Mouse (Mus musculus) thymus, postnatal 25 days (tissue): ENCODE results near the gene Stard10.
A peak's percentile ranks its signal among the peaks of the same experiment; 100 is the strongest.

ENCODE experiments used
- DNase-seq: peaks from one replicate; pipeline ENCODE4 v3.0.0; 2022

The Stard10 gene

DNA sequence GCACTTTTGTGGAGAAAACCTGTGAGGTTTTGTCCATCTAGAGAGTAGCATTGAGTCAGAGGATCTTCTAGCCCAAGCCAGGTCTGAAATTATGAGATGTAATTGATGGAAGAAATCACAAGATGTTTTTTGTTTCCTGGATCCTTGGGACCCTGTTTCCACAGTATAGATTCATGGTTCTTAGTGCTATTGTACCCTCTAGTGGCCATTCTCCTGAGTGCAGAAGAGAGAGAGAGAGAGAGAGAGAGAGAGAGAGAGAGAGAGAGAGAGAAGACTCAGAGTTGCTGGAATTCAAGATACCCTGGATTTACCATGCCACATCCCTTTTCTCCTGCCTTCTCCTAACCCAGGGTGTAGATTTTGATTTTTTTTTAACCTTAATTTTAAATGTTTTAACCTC, 57.3 kb downstream of the Stard10 start:
- no peak for DNase-seq

DNA sequence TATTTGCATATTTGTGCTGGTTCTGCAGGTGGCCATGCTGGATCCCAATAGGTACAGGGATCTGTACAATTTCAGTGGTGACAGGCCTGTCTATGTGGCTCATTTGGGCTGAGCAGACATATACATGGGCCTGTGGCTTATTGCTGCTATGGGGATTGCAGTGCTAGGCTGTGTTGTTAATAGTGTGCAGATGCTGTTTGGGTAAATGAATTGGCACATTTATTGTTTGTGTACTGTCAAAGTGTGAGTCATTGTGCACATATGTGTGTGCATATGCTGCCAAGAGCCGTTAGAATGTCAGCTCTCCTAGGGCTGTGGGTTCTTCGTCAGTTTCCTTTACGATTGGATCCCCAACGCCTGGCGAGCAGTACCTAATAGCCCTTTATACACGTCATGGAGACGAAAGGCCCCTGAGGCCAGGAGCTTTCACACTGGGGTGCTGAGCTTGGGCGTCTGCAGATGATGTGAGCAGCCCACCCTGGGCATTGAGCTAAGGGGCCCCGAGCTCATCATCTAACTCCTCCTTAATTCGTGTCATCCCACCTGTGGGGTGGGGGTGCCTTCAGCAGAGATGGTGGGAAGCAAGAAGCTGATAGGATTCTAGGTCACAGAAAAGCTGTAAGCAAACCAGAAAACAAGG, 59.9 kb downstream of the Stard10 start:
- DNase-seq, result no peak

DNA sequence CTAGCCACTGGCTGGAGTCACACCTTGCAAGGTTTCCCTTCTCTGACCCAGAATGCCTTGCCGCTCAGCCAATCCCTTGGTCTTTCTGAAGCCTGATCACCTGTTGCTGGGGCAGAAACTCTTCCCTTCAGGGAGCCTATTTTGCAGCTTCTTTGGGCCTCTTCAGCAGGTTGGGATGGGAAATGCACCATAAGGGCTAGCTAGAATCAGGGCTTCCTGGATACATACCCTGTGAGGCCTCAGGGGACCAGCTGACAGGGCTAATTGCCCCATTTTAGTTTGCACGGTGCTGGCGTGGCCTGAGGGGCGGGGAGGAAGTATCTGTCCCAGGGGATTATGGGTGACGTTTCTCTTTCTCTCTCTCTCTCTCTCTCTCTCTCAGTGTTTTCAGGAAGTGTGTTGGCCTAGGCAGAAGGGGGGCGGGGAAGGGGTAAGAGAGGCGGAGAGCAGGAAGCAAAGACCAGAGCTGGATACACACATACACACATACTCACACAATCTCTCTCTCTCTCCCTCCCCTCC, 60.9 kb downstream of the Stard10 start:
- DNase-seq, result peak; percentile 86

DNA sequence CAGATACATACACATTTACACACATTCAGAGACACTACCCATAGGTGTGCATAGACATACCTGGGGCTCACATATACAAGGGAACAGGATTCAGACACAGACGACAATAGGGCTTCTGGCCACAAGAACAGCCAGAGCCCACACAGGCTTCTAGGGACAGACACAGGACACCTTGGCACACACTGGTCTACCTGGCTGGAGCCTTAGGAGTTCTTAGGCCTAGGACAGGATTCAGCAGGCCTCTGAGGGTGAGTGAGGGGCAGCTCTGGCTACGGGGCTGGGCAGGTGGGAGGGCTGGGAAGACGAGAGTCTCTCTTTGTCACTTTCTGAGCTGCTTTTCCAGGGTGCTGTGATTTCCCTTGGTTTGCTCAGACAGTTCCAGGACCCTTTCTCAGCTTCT, 61.4 kb downstream of the Stard10 start:
- DNase-seq, result peak; percentile 33

DNA sequence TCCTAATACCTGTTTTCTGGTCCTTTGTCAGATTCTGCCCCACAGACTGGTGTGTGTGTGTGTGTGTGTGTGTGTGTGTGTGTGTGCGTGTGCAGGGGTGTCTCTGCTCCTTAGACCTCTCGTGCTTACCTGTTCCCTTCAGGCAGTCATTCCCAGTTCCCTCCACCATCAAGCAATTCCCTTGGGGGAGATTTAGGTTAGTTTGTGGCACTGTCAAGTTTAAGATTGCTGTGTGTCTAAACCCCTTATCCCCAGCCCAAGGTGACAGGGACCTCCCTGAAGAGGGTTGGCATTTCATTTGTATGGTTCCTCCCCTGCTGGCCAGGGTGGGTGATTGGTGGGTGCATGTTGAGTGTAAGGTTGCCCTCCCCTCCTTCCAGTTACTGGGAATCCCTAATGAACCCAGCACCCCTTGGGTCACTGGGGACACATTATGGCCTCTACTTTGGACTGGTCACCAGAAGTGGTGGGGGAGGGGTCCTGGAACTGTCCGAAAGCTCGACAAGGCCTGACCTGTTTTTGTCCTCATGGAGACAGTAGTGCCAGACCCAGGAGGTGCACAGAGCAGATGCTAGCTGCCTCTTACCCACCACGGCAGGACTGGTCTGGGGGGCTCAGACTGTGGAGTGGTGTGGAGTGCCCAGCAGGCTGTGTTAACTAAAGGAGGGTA, 62.0 kb downstream of the Stard10 start:
- DNase-seq, result no peak

DNA sequence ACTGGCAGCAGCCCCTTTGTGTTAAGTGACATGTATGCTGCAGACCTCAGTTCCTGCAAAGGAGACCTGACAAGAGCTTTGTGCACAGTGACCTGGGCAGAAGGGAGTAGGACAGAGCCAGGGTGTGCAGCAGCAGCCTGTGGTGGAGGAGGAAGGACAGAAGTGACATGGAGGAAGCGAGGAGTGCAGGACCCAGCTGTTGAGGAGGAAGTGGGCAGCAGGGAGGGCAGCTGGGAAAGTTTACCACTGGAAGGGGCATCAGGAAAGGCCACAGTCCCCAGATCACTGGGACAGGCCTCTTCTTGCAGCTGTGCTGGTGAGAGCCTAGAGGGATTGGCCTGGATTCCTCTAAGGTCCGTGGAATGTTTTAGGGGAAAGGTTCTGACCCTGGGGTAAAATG, 62.8 kb downstream of the Stard10 start:
- no peak for DNase-seq

DNA sequence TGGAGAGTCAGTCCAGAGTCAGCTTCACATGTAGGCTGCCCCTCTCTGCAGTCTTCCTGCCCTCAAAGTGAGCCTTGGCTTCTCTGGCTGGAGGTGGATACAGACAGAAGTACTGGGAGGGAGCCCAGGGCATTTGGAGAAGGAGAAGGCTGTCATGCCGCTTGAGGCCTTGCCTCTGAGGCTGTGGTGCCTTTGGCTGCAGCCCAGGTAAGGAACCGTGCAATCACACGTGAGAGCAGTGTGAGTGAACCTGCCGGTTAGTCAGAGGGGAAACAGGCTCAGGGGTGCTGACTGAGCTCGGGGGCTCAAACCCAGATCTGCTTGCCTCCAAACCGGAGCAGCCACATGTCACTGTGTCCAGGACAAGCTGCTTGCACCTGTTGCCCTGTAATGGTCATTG, 64.6 kb downstream of the Stard10 start:
- no peak for DNase-seq

DNA sequence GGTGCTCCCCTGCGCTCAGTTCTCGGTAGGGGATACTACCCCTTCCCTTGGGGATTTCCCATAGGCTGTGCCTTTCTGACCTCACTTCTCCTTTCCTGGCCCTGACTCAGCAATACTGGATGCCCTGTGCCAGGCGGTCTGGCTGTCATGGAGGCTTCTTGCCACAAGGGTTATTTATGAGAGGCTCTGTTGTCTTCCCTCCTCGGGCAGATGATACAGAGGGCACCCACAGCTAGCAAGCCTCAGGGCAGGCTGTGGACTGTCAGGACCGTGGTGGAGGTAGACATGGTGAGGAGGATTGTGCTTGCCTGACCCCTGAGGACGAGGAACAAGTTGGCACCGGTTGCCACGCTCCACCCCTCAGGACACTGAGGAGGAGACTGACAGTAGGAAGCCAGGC, 65.5 kb downstream of the Stard10 start:
- DNase-seq, result no peak

DNA sequence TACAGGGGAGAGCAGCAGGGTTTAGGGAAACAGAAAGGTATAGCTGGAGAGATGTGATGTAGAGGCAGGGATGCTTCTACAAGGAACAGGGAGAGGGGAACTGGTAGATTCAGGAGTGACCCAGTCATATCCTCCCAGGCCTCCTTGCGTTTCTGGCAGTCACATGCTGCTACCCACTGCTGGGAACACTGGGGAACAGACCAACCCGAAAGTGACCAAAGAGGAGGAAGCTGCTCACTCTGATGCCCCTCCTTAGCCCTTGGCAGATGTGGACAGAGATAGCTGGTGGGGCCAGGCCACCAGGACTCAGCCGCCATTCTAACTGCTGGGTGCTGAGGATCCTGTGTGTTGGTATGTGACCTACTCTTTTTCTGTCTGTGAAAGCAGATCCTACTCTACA, 66.9 kb downstream of the Stard10 start:
- DNase-seq, result no peak

DNA sequence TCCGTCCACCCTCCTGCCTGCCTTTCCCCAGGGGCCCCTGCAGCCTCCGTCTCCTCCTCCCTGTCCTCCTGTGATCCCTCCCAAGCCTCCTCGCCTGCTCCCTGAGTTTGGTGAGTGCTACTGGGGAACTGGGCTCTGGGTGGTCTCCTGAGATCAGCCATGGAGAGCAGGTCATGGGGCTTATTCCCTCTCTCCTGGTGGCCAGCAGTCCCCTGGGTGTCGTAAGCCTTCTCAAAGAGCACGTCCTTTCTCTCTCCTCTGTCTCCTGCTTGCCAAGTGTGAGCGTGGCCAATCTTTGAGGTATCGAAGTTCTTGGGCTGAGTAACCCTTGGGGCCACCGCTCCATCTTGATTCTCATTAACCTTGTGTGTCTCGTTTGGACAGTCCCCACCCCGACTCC, 68.0 kb downstream of the Stard10 start:
- no peak for DNase-seq

DNA sequence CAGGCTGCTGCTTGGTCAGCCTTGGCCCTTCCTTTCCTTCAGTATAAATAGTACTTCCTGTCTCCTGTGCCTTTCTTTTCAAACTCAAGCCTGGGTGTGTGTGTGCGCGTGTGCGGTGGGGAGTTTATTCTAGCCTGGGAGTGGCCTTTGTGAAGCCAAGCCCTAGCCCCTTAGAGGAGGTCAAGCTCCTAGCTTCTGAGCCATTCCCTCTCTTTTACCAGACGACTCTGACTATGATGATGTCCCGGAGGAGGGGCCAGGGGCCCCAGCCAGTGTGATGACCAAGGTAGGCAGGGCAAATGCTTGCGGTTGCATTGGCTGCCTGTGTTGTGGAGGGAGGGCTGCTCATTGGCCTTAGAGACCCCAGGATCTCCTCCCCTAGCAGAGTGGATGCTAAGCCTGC, 68.4 kb downstream of the Stard10 start:
- DNase-seq, result no peak

DNA sequence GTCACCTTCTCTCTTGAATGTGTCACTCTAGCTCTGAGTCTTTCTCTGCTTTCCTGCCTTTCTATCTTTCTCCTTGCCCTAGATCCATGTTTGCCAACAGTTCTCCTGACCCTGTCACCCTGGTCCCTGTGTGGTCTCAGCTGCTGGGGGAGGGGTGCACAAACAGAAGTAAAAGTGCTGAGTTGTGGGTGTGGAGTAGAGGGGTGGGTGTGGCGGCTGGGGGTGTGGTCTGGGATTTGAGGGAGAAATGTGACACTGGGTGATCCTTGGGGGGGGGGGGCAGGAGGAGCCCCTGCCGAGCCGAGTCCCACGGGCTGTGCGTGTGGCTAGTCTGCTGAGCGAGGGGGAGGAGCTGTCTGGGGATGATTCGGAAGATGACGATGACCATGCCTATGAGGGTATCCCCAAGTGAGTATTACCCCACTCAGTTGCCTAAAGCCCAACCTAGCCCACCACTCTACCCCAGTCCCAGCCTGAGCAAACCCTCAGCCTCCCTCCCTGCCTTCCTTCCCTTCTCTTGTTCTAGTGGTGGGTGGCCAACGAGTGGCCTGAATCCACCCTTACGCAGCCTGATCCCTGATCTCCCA, 69.1 kb downstream of the Stard10 start:
- no peak for DNase-seq

DNA sequence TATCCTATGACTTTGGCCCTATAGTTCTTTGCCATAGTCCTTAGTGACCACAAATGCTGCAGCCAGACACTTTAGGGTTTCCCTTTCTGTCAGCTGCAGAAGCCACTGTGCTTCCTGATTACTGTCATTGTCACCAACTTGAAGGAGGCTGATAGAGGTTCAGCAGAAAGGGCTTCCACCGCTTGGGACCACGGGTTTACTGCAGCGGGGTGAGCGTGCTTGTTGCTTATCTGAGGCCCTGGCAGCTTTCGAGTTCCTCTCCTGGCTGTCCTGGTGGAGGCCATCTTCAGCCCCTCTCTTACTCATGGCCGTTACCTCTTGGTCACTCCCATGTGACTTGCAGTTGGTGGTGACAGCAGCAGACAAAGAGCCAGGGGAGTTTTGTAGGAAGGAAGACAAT, 72.4 kb downstream of the Stard10 start:
- DNase-seq, result no peak

DNA sequence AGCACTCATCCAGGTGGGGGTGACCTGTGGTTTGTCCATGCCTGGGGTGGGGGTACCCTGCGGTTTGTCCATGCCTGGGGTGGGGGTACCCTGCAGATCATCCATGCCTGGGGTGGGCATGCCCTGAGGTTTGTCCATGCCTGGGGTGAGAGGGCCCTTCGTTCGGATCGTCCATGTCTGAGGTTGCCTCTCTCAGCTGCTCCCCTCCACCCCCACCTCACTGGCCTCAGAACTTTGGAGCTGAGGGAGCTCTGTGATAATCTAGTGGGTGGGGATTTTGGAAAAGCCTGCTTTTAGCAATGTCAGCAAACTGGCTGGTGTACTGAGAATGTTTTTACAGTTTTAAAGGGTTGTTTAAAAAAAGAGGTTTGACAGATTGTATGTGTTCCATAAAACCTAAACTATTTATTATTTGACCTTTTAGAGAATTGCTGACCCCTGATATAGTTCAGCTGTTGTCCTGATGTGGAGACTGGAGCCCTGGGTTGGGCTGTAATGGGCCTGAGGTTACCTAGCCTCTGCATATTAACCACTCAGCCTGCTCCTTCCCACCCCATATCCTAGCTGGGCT, 75.1 kb downstream of the Stard10 start:
- DNase-seq, result no peak

DNA sequence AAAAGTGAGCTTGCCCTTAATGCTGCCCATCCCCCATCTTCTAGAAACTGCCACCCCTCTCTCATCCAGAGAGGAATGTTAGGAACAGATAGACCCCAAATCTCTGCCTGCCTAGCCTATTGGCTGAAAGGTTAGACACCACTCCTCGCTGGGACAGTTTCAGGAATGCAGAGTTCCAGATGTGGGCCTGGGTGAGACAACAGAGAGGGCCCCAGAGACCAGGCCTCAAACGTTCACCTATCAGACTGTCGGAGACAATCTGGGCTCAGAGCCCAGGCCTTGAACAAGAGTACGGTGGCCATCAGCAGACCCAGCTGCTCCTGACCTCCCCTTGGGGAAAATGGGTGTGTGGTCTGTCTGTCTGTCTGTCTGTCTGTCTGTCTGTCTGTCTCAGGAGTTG, 76.1 kb downstream of the Stard10 start:
- no peak for DNase-seq

DNA sequence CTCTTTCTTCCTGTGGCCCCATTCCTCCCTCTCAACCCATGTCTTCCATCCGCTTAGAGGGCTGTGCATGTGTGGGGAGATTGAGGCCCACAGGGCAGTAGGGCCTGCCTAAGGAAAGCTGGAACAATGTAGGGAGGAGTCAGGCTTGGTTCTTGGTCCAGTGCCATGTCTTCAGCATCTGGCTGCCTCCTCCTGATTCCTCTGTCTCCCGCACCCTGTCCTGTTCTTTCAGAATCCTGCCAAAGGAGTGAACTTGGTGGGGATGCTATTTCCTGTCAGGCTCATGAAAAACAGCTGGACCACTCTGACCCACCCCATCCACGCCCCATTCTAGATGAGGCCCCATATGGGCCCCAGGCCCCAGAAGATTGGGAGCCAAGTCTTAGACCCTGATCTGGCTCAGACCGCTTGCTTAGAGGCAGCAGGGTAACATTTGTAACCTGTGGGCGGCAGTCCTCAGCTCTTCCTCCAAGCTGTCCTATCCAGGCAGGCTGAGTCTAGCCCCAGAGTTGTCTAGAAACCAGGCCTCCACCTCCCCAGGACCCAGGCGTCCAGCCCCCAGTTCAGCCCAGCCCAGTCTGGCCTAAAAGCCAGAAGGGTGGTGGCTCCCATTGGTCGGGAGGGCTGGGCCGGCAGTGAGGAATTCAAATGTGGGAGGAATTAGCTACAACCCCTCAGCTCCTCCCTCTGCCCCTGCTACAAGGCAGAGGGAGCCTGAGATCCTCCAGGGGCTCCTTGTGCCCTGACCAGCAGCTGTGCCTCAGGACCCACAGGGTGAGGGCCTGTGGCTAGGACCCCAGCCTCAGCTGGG, 77.0 kb downstream of the Stard10 start:
- DNase-seq, result no peak

DNA sequence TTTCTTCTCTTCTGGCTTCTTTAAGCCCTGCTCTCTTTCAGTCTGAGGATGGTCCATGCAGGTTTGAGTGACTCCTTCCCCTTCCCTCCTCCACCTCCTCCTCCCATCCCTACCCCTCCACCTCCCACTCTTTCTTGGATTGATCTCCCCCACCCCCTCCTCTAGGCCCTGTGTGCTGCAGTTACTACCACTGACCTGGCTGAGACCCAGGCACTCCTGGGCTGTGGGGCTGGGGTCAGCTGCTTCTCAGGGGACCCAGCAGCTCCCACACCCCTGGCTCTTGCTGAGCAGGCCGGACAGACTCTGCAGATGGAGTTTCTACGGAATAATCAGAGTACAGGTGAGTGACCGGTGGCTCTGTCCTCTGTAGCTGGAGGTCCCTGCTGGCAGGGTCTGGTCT, 77.7 kb downstream of the Stard10 start:
- DNase-seq, result no peak

DNA sequence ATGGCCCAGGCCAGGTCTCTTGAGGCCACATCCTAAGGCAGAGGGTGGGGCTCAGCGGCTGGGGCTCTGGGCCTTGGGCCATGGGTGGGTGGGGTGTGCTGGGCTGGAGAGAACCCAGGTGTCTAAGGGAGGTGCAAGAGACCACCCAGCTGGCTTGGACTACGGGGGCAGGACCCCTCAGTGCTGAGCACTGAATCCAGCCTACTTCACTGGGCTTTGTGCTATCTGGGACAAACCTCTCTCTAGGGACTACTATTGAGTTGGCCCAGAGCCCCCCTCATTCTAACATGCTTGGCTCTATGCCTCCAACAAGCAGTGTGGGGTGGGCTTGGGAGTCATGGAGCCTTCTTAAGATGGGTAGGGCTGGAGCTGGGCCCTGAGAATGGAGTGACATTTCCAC, 78.6 kb downstream of the Stard10 start:
- DNase-seq, result no peak
